Mouse (Mus musculus) T-cell, adult 2 months (primary cell): ENCODE data around the gene Mcl1.
"Not testable (repeated sequence)": the region's sequence is repeated elsewhere in the genome, so short reads cannot be mapped to it uniquely, and the experiment has no call there.

Source experiments
- DNase-seq: peaks from one replicate; pipeline ENCODE4 v3.0.0; 2022; ENCODE audit warnings: low spot score

Gene Mcl1

DNA sequence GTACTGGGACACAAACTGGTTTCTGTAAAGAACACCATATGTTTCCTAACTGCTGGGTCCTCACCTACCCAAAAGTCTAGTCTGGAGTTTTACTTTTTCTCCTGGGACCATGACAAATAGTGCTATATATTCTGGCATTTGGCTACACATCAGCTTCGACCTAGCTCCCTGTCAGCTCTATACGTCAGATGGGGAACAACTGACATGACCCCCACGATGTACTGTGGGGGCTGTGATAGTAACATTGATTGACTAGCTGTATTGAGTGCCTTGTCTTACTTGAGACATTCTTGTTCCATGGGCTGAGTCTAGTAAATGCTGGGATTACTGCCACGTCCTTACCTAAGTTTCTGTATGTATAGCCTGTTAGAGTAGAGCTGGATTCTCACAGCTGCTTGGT lies 8.9 kb downstream of the Mcl1 start:
- DNase-seq: no peak

DNA sequence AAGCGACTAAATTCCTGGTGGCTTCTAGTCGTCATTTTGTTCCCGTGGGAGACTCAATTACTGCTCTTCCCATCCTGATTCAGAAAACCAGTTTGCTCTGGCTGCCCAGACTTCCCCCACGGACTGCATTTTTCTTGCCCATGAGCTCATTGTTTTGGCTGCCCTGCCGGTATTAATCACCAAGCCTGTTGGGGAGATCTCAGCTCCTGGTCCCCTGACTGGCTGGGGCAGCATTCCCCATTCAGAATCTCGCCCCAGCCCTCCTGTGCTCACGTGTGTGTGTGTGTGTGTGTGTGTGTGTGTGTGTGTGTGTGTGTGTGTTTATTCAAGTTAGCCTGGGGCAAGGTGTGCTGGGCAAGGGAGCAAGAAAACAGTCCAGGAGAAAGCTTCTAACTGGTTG lies 9.4 kb downstream of the Mcl1 start:
- DNase-seq: no peak

DNA sequence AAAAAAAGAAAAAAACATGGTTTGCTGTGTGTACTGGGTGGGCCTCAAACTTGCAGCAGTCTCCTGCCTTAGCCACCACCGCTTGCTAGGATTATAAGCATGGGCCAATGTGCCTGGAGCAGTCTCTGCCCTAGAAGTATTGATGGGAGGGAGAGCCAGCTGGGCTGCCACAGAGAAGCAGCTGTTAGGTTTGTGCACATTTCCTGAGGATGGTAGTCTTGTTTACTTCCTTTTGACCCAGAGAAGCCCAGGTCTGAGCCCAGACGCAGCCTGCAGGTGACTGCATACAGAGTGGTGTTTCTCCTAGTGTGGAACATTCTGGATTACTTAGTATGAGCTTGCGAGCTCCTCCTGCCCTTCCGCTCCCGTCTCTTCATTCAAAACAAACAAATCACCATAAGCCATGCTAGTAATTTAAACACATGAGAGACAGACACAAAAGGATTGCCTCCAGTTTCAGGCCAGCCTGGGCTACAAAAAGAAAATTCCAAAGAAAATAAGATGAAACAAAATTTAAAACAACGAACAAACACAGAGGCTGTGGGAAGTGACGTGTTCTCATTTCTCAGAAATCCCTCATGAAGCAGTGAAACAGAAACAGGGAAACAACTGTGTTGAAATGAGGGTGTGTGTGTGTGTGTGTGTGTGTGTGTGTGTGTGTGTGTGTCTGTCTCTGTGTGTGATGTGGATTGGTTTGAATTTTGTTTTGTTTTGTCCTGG lies 10.2 kb downstream of the Mcl1 start:
- DNase-seq: peak; percentile 71

DNA sequence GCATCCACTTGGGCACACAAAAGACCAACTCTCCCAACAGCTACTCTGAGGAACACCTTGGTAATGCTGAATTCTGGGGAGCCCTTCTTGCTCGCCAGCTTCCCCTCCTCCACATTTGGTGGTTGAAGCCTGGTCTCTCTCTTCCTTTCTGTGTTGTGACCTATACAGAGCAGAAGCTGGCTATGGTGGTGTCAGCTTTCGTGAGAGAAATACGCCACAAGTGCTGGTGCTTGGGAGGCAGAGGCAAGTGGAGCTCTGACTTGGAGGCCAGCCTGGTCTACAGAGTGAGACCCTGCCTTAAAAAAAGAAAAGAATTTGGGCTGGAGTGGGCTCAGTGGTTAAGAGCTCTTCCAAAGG lies 10.7 kb downstream of the Mcl1 start:
- DNase-seq: no peak

DNA sequence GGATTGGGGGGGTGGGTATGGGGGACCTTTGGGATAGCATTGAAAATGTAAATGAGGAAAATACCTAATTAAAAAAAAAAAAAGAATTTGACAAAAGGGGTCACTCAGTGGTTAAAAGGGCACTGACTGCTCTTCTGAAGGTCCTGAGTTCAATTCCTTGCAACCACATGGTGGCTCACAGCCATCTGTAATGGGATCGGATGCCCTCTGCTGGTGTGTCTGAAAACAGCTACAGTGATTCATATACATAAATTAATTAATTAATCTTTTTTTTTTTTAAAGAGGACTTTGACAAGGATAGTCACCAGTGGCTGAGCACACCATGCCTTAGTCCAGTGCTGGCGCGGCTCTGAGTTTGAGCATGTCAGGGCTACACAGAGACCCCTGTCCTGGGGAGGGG lies 11.8 kb downstream of the Mcl1 start:
- not testable (repeated sequence) for DNase-seq

DNA sequence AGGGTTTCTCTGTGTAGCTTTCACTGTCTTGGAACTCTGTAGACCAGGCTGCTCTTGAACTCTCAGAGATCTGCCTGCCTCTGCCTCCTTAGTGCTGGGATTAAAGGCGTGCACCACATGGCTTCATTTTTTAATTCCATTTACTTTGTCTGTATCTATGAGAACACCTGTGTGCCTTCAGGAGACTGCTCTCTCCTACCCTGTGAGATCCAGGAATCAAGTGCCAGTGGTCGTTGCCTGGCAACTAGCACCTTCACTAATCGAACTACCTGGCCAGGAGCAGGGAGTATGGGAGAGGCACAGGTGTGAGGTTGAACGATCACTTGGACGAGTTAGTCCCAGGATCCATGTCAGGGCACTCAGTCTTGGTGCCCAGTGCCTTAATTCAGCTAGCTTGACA lies 12.6 kb downstream of the Mcl1 start:
- DNase-seq: no peak

DNA sequence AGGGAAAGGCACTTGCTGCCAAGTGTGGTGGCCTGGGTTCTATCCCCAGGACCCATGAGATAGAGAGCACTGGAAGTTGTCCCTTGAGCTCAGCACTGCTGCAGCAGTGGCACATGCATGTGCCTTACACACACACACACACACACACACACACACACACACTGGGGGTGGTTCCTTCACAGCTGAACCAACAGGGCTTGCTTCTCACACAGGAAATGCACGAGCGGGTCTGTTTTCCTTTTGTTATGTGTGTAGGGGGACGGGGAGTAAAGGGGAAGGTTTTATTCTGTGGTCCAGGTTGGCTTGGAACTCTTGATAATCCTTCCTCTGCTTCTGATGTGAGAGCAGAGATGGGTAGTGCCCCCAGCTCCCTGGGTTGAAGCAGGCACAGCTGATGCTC lies 13.9 kb downstream of the Mcl1 start:
- DNase-seq: peak; percentile 84

DNA sequence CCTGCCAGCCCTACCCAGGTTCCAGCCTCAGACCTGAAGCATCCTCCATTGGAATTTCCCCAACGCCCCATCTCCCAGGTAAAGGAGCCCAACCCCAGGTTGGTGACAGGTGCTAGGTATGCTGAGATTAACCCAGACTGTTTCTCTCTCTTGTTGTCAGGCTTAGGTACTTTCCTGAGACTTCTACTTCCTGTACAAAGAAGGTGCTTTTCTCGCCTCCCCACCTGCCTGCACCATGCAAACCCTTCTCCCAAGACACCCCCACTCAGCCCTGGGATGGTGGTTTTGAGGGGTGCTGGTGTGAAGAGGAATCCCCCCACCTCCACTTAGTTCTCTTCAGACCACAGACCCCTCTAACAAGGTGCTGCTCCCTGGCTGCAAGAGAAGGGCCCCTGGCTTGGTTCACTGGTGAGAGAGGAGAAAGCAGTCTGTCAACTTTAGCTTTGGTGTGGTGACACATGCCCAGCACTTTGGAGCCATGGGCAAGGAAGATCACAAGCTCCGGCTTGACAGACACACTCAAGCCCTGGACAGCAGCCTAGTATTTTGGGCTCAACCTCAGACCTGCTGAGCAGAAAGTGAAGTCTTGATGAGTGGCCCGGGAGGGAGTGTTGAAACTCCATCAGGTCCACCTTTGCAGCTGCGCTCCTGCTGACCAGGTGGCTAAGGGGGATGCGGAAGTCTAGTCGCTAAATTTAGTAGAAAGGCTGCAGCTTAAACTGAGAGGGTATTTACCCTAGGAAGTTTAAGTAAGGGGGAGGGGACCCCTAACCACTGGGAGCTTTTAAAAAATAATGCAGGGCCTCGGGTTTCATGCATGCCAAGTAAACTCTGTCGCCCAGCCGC lies 14.5 kb downstream of the Mcl1 start:
- DNase-seq: peak; percentile 78

DNA sequence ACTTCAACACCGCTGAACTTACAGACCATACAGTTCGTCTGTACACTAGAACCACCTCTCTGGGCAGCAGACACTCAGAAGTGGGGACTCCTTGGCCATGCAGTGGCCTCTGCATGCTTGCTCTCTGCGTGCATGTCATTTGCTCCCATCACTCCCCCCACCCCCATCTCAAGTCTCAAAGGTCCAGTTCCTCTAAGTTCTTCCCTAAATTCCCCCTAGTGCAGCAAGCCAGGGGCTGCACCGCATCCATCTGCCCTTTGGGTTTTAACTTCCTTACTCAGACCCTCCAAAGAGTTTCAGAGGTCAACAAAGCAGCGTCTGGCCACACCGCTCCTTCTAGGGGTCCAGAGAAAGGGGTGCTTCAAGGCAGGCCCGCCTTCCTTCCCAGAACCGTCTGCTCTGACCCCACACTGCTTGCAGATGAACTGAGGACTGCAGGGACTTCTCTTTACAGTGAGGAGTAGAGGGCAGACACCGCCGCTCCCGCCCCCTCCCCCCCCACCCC lies 15.2 kb downstream of the Mcl1 start:
- no peak for DNase-seq

DNA sequence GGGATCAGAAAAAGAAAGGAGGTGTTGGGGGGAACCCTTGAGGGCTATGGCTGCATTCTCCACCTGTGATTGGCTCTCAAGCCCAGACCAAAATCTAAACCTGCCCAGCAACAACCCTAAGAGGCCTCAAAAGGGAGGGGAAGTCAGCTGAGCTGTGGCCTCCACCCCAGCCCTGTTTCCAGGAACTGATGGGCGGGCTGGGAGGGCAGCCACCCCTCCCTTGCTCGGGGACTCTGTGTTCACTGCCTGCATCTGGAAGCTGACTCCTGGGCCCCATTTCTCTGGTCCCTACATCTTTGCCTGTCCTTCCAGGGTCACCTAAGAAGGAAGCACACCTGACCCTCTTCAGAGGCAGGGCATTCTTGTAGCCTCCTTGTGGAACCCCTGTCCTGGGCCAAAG lies 15.6 kb downstream of the Mcl1 start:
- DNase-seq: peak; percentile 90

DNA sequence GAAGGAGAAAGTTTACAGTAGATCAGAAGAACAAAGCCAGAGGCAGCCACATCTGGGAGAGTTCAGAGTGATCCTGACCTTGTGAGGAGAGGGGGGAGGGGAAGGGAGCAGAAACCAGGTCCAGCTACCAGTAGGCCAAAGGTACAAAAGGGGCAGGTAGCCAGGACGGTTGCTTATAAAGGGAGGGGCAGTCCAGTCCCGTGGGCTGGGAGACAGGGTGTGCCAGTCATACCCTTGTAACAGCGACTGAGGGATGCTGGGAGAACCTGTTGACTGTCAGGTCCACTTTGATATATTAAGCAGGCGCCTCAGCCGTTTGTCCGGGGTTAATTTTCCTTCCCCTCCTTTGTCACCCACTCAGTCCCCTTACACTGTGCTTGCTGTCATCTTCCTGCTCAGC lies 16.2 kb downstream of the Mcl1 start:
- no peak for DNase-seq

DNA sequence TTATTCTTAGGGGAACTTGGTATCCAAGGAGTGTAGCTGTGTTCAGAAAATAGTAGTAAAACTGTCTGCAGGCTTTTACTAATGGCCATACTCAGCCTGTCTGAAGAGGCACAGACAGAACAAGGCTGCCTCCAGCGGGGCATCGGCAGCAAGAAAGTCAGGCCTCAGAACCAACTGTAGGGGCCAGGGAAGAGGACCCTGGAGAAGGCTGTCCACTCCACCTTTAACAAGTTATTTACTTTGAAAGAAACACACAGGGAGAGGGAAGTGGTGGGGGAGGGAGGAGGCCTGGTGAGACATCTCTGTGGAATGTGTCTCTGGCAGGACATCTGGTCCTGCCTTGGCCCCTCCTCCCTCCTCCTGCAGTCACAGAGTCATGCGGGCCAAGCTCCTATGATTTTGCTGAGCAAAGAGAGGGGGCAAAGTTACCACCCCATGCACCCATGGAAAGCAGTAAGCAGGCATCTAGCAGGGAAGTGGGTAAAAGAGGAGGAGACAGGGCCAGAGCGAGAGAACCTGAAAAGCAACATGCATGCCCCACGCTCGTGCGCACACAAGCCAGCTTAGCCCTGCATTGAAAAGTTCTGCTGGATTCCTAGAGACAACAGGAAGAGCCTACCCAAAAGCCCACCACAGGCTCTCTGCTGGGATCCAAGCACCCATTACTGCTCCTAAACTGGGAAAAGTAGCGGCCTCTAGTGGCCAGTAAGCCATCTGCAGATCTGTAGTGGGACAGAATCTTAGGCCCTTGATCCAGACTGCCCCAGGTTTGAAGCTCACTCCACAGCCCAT lies 16.9 kb downstream of the Mcl1 start:
- DNase-seq: peak; percentile 63

DNA sequence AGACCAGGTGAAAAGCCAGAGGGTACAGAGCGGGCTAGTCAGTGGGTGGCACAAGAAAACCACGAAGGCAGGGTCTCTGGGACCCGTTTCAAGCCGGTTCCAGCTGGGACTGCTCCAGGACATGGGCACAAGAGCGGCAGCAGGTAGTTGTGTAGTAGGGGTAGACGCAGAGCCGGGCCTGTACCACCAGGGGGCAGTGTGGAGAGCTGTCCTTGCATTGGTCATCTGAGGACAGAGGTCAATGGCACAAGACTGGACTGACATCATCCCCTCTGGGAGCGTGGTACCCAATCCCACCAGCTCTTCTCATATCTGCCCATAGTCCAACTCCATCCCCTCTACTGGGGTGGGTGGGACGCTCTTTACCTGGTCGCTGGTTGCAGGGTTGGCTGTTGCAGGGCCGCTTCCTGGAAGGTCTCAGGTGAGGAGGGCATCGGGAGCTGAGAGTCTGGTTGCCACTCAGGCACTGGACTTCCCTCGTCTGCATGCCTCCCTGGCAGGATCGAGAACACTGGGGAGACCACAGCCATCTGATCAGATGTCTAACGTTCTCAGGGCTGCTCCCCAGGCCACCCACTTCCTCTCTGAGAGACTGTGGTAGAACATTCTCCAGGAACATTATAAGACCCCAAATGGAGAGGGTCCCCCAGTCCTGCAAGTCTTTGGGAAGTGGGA lies 18.3 kb downstream of the Mcl1 start:
- DNase-seq: peak; percentile 35

DNA sequence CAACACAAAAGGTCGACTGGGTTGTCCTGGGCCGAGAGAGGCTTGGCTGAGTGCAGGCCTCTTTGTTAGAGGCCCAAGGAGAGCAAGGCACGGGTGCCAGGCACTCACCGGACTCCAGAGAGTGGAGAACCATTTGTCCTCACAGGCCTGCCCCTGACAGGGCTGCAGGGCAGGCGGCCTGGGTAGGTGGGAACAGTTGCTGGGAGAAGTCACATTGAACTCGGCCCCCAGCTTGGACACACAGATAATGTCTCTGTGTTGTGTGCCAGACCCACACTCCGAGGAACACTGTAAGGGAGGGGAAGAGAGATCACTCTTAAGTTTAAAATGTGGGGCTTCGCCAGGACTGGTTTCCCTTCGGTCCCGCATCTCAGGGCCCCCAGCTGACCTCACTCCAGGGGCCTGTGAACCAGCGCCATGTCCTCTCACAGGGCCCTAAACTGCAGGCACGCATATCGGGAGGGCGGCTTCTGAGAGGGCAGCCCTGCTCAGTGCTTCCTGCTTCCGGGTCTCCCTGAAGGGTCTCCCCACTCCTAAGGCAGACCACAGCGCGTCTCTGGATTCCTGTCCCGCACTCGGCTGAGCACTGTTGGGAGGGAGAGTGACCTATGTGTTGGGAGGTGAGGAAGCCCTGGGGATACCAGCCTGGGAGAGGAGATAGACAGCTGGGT lies 19.0 kb downstream of the Mcl1 start:
- no peak for DNase-seq

DNA sequence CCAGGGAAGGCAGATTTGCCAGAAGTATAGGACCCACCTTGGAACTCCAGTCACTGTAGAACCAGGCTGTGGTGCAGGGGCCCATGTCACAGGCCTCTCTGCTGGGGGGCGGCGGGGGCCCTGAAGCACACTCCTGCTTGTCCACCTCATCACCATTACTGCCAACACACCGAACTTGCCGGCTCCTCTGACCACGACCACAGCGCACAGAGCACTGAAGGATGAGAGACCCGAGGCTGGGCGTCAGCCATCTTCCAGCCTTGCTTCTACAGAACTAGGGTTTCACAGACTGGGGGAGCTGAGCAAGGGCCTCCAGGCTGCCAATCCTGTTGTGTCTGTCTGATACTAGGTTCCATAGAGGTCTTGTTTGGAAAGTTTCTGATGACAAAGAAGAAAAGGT lies 21.0 kb downstream of the Mcl1 start:
- no peak for DNase-seq

DNA sequence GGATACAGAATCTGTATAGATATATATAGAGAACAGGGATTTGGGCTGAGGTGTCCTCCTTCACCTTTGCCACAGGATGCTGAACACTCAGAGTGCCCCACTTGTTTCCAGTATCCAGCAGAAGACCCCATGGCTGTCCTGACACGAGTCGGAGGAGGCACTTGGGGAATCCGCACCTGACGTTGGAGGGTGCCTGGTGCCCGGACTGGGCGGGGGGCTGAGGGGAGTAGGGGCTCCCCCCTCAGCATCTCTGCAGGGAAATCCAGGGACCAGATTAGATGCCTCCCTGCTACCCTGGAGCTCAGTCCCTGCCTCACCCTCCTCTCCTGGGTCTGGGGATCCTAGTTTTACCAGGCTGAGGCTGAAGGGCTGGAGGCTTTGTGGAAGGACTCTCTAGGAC lies 22.1 kb downstream of the Mcl1 start:
- DNase-seq: no peak

DNA sequence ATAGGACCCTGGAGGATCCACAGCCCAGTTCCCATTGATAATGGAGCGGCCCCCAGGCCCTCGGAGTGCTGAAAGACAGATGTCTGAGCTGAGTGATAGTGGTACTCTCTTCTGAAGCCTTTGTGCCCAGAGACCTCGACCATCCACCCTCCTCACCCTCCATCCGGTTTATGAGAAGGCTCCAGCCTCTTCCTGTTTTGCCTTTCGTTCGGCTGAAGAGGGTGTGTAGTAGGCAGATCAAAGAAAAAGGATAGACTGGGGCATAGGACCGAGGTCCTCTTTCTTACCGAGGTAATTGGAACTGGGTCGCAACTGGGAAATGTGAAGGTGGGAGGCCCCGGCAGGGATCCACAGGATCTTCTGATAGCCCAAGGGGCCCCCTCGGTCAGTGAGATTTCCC lies 22.8 kb downstream of the Mcl1 start:
- no peak for DNase-seq

DNA sequence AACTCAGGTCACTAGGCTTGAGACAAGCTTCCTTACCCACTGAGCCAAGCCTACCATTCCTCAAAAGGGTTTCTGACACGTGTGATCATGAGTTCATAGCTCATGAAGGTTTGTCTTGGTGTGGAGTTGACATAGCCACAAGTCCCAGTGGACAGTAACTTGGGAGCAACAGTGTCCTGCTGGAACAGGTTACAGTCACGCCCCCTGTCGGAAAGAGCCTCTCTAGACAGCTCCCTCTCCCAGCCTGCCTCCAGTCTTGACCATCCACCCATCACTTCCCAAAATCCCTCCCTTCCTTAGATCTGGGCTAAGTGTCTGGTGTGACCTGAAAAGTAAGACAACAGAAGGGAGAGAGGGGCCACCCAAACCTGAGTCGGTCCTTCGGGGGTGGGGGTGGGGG lies 24.3 kb downstream of the Mcl1 start:
- DNase-seq: no peak

DNA sequence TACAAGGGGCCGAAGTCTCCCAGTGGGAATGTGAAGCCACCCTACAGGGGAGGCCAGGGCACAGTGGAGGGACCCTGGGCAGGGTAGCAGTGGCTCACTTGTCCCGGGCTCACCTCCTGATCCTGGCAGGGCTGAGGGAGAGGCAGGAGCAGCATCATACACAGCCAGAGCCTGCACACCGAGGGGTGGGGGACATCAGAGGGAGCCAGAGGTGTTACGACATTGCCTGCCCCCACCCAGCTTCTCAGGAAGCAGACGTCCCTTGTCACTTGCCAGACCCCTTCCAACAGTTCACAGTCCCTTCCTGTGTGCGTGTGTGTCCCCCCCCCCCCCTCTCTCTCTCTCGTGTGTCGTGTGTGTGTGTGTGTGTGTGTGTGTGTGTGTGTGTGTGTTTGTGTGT lies 26.3 kb downstream of the Mcl1 start:
- DNase-seq: no peak

DNA sequence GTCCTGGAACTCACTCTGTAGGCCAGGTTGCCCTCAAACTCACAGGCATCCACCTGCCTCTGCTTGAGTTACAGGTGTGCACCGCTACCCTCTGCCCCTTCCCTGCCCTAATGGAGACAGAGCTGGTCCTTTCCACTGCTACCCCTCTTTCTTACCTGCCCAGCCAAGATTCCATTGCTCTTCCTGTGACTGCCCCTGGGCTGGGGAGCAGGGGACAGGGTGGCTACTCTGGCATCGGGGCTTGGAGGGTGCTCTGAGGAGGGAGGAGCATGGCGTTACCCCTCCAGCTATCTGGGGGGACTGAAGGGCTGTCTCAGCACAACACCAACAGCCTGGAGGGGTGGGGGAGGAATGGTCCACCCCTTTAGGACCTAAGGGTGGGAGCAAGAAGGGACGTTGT lies 26.7 kb downstream of the Mcl1 start:
- DNase-seq: no peak

DNA sequence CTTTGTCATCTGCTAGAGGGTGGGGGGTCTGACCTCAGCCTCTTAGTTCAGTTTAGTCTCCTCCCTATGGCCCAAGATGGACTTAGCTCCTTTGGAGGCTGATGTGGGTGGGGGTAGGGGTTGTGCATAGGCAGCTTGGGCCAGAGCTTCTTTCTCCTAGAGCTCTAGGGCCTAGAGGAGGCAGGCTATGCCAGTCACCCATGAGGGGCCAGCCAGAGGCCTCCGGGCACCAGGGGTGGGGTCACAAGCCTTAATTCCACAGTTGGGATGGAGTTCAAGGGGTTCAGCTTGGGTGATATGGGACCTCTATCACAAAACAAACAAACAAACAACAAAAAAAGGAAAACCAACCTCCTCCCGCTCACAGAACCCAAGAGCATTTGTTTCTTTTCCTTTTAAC lies 27.1 kb downstream of the Mcl1 start:
- DNase-seq: no peak
